Mouse (Mus musculus) R1 (cell line): ENCODE measurements around the gene Aurkb.

Experiments used
- DNase-seq: peaks from one replicate; pipeline ENCODE4 v3.0.0-alpha.2; 2018; ENCODE audit warnings: low read depth, low spot score

Aurkb gene

DNA sequence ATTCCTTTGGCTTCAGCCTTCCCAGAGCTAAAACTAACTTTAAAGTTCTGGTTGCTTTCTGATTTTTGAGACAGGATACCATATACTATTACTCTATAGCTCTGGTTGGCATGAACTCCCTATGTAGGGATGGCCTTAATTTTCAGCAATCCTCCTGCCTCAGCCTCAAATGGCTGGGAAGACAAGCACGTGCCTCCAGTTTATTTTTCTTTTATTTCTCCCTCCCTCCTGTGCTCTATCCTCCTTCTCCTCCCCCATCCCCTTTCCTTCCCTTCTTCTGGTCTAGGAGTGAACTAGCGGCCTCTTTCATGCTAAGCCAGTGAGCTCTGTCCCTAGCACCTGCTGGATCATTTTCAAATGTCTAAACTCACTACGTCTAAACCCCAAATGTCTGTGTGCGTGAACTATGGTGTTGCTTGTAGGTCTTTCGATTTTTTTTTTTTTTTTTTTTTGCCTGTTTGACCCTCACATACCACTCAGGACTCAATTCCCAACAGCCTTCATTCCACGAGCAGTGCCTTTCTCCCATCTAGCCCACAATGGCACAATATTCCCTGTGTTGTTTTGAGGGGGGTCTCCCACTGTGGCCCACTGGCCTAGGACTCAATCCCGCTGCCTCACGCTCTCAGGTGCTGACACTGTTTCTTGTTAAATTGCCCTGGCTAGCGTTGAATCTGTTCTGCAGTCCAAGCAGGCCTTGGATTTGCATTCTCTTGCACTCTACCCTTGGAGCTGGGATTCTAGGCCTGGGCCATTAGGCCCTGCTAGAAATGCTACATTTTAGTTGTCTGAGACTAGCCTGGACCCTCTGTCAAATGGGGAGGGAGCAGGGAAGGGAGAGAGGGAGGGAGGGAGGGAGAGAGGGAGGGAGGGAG, 19.0 kb downstream of the Aurkb start:
- no peak for DNase-seq

DNA sequence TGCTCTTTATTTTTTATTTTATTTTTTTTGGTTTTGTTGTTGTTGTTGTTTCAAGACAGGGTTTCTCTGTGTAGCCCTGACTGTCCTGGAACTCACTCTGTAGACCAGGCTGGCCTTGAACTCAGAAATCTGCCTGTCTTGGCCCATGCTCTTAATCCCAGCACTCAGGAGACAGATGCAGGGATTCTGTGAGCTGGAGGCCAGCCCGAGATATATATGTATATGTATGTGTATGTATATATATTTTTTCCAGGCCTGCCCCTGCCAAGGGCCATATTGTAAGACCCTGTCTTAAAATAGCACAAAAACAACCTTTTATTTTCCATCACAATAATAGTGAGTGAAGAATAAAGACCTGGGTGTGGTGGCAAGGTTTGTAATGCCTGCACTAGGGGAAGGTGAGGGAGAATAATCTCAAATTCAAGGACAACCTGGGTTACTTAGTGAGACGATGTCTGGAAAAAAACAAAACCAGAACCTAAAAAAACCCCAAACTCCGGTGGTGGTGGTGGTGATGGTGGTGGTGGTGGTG, 20.0 kb downstream of the Aurkb start:
- no peak for DNase-seq

DNA sequence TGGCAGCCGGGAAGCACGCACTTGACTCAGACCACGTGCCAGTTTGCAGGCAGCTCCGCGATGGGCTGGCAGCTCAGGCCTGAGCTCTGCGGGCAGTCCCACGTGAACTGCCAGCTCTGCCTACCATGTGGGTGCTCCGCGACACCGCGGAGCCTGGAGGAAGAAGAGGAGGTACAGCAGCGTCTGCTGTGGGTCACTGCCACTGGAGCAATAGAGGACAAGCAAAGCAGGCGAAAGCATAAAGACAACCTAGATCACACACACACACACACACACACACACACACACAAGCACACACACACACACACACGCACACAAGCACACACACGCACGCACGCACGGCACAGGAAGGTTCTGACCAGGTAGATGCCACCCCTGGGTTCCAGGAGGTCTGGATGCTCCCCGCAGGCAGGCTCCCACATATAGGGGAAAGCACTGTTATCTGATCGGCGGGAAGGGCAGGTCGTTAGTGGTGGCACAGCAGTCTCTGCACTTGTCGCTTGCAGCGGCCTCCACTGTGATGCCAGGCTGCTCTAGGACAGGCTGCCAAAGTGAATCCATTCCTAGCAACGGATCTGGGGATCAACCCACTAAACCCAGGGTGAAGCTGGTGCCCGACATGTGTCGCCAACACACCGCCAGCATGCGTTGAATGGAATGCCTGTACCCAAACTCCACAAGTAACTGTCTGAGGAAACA, 20.9 kb downstream of the Aurkb start:
- DNase-seq: peak; percentile 57

DNA sequence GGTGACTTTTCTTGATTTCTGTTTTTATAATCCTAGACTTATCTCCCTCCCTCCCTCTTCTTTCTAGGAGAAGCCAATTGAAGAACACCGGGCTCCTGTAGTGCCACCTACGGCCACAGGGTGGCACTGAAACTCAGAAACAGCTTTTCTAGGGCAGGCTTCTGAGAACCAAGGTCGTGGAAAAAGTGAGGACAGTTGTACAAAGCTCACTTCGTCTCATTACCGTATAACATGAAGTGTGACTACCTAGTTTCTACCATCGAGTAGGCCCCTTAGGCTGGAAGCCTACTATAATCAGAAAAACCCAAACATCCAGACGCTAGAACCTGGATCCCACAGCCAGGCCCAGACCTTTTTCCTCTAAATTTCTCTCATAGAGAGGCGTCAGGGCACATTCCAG, 21.5 kb downstream of the Aurkb start:
- peak; percentile 91 for DNase-seq

DNA sequence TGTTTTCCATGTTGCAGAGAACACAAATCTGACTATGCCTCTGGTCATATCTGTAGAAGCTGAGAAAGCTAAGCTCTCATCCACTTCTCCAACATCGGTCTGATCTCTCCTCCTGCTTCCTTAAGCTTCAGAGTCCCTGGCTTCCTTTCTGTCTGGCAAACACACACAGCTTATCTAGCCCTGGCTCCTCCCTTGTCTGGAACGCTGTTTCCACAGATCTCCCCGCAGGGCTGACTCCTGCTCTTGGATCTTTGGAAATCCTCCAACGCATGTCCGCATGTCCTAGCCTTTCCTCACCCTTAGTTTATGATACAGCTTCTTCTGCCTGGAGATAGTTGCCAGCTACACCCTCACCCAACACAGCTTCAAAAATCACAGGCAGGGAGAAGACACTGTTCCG, 22.2 kb downstream of the Aurkb start:
- no peak for DNase-seq

DNA sequence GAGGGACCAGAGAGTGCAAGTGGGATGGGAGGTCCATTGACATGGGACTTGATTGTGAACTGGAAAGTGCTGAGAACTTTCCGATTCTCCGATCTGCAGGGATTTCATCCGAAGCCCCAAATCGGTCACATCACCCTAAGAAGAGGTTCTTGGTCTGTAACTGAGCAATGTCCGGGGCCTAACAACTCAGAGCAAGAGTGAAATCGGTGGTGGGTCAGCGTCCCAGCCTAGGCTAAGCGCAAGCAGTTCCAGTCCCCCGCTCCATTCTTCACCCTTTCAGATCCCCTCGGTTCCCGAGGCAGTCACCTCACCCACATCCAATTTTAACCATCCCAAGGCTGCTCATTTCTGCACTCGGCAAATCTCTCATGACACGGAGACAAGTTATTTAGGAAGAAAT, 24.6 kb downstream of the Aurkb start:
- DNase-seq: no peak

DNA sequence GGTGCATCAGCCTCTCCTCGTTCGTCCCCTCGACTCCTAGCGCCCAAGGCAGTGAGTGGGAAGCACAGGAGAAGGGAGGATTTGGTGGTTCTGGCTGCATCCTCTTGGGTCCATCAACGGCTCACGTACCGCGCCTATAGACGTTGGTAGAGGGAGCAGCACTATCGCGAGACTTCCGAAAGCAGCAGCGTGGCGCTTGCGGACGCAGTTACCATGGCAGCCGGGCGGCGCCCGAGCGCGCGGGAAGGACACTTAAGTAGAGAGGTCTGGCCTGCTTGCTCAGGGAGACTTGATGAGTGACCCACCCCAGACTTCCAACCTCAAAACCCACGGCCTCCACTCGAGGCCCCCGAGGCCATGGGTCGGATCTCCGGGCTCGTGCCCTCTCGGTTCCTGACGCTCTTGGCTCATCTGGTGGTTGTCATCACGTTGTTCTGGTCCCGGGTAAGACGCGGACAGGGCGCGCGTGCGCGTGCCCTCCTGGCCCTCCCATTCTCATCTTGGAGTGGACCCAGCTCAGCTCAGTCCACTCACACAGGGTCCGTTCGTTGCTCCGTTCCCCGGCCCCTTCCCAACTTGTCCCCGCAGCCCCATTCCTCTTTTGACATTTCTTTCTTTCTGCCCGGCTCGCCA, 25.3 kb downstream of the Aurkb start, which contains the start of gene Tmem107:
TSS of gene Tmem107 (plus strand) at position 217 of the 633 bp plus-strand sequence.
- peak; percentile 96 for DNase-seq

DNA sequence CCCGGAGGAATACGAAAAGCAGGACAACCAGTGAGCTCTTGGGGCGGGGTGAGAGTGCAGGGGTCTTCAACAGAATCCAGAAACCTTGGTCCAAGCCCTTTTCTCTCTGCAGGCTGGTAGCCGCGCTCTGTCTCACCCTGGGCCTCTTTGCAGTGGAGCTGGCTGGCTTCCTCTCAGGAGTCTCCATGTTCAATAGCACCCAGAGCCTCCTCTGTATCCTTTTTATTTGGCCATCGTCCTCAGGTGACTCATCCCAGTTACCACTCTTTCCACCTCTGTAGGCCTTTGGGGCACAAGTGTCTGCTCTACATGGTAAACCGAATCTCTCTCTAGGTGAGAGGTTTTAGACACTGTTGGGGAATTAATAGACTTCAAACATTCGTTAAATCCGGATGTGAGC, 25.8 kb downstream of the Aurkb start:
- no peak for DNase-seq

DNA sequence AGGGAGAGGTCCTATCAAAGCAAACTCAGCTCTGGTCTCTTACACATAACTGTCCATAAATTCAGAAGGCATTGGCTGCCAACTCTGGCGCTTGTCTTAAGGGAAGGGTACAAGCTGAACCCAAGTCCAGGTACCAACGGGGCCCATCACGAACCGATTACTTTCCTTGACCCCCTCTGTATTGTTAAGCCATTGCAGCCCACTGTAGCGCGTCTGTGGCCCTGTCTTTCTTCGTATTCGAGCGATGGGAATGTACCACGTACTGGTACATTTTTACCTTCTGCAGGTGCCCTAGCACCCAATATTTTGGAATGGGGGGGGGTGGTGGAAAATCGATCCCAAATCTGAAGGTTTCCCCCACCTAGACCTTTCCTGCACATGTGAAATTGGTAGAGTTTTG, 26.8 kb downstream of the Aurkb start:
- no peak for DNase-seq

DNA sequence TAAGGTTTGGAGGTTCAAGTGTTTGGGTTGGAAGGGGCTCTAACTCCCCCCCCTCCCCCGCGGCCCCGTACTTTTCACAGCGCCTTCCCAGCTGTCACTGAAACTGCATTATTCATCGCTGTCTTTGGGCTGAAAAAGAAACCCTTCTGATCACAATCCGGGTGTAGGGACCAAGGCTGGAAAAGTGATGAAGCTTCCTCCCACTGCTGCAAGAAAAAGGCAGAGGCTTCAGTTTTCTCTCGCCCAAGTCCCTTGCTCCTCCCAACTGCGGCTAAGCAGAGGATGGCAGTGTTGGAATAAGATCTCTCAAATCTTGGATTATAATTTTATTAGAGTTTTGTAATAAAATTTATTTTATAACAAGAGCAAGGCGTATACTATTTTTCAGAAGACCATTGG, 27.2 kb downstream of the Aurkb start:
- DNase-seq: no peak

DNA sequence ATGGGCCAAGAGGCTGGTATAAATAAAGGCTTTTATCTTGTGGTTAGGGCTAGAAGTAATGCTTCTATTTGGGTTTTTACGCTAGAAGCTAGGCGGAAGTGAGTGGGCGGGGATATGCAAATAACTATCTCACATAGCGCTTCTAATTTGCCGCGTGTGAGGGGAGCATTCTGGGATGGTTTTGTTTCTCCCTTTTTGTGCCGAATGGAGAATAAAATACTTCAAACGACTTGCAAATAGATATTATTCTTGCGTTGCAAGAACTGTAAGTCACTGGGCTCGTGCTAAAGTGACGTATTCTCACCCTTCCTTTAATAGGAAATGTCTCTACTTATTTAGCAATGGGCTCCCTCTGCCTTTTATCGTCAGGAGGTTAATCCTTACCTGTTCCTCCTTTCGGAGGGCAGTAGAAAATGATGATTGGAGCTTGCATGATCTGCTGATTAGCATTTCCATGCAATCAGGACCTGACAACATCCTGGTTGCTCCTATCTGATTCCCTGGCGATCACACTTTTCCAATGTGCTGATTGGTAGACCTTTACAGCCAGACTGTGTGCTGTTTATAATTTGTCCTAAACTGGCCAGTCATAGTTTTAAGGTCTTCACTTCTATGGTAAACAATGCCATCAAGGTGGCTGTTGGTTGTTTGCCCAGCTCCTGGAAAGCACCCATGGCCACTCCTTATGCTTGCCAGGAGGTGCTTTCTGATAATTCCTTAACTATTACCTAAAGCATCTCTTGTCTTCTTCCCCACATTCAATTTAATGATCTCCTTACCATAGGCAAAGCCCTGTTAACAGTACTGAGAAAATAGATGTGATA, 27.8 kb downstream of the Aurkb start:
- DNase-seq: peak; percentile 99

DNA sequence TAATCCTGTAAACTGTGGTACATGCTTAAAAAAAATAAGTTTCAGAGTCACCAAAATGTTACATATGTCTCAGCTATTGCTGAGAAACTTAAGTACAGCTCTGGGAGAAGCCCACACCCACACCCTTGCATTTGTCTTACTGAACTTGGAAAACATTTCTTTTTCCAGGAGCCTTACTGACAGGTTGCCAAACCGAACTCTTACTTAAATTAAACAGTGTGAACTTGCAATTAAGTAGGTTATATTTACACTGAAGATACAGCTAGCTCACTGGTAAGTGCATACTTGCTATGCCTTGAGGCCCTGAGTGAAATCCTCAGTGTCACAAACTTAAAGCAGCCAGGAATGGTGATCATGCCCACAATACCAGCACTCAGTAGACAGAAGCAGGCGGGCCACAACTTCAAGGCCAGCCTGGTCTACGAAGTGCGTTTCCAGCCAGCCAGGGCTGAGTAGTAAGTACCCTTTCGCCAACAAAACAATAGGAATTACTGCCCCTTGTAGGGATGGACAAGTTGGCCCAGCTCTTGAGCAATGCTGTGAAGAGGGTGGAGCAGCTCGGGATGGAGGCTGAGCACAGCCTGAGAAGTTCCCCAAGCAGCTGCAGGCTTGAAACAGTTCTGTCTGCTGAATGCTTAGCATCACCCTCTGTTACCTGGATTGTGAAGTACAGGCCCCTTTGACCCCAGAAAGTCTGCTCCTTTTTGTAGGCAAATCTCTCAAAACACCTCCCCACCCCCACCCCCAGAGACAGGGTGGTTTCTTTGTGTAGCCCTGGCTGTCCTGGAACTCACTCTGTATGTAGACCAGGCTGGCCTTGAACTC, 28.7 kb downstream of the Aurkb start:
- no peak for DNase-seq

DNA sequence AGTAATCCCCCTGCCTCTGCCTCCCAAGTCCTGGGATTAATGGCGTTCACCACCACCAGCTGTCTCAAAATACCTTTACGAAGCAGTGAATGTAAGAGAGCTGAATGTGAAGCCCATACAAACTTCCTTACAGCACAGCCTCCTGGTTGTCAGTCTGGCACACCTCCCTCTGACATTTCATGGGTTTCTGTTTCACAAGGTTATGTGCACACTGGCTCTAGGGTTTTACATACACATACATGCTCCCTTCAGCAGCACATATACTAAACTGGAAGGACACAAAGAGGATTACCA, 29.3 kb downstream of the Aurkb start:
- DNase-seq: no peak

DNA sequence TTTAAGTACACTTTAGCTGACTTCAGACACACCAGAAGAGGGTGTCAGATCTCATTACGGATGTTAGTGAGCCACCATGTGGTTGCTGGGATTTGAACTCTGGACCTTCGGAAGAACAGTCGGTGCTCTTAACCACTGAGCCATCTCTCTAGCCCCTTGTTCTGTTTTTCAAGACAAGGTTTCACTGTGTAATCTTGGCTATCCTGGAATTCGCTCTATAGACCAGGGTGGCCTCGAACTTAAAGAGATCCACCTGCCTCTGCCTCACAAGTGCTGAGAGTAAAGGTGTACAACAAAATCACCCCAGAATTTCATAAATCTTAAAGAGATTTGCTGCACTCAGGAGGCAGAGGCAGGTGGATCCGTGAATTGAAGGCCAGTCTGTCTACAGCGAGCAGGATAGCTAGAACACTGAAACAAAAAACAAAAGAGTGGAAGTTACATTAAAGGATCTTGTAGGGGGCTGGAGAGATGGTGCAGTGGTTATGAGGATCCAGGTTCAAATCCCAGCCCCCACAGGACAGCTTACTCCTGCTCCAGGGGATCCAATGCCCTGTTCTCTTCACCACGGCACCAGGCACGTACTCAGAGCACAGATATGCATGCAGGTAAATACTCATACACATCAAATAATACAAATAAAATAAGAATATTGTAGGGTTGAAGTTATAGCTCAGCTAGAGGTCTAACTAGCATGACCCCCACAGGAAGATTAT, 30.5 kb downstream of the Aurkb start:
- peak; percentile 89 for DNase-seq

DNA sequence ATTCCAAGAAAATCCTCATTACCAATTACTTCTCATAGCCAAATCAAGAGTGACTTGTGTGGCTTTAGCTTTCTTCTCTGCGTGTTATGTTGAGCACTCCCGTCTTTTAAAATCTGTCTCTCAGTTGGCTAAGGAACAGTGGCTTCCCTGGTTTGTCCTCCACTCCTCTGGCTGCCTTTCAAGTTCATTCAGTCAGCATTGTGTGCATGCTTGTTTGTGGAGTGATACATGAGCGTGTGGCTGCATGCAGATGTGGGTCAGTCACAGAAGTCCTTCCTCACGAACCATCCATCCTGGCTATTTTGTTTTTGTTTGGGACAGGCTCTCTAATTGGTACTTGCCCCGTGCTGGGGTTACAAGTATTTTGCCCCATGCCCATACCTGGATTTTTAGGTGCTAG, 31.1 kb downstream of the Aurkb start:
- DNase-seq: no peak

DNA sequence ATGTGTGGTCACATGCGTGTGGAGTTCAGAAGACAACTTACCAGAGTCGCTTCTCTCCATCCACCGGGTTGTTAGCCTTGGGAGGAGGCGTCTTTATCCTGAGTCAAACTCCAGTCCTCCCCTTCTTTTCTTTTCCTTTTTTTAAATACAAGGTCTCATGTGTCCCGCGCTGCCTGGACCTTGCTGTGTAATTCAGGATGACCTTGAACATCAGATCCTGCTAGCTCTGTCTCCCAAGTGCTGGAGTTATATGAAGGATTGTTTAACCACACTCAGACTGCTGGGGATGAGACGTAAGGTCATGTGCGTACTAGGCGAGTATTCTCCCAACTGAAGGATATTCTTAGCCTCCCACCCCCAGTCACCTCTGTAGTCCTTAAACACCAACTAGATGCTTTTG, 31.9 kb downstream of the Aurkb start:
- no peak for DNase-seq

DNA sequence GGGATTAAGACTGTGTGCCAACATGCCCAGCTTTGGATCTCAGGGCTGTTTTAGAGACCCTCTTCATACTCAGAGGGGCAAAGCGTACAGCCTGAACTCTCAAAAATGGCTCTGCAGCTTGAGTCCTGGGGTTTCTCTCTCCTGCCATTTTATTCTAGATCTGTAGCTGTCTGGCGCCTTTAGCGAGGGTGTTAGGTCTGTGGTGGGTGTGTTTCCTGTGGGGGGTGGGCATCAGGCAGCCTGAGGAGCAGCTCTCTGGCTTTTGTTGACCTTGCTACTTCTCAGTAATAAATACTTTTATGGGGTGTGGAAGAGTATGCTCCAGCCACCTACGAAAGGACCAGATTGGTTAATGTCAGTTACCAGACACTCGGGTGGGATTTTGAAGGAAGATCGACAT, 32.6 kb downstream of the Aurkb start:
- no peak for DNase-seq

DNA sequence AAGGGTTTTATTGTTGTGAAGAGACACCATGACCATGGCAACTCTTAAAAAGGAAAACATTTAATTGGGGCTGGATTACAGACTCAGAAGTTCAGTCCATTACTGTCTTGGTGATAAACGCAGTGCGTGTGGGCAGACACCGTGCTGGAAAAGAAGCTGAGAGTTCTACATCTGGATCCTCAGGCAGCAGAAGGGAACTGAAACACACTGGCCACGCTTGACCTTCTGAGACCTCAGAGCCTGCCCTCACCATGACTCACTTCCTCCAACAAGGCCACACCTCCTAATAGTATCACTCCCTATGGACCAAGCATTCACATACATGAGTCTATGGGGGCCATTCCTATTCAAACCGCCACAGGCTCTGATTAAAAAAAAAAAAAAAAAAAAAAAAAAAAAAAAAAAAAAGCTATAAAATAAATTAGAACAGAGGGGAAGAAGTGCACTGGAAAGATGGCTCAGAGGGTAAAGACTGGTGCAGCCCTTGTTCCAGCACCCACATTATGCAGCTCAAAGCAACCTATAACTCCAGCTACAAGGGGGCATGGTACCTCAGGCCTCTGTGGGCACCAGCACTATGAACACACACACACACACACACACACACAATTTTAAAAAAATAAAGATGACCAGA, 33.5 kb downstream of the Aurkb start:
- DNase-seq: no peak

DNA sequence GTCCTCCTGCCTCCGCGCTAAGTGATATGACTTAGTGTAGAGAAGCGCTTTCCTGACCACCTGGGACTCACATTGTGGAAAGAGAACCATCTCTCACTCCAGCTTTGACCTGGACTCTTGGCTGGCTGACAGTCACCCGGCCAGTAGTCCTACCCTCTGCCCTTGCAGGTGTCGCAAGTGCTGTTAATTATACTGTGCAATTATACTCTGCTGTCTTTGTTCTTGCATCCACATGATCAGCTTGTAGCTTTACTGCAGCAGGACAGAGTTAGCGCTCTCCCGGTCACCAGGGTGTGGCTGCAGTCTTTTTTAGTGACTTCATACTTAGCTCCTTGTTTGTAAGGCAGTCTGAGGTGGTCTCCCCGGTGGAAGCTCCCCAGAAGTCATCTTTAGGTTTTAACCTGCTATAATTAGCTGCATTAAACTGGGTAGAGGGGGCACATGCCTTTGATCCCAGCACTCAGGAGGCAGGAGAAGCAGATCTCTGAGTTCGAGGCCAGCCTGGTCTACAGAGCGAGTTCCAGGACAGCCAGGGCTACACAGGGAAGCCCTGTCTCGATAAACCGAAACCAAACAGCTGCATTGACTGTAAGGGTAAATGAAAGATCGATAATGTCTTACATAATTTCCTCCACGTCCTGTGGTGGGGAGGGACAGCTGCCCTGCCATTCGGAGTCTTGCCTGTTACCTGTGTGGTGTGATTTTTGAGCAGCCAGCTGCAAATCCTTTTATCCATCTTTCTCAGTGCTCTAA, 34.8 kb downstream of the Aurkb start:
- DNase-seq: no peak
